Mouse (Mus musculus) left cerebral cortex, postnatal 36 days (tissue): ENCODE measurements around the gene Samm50. TPM values are rescaled to one million over a fixed set of nuclear protein-coding genes. Genes with fewer than 3 reads are reported as not detected.

ENCODE experiments used
- DNase-seq, 2 experiments: peaks; one replicate each; pipeline ENCODE4 v3.0.0; 2021 to 2022; ENCODE audit warnings: low spot score in 2 of 2, mixed read lengths in 1 of 2
- intact Hi-C: fragments of 180-260 bp; cut with DNase I; formaldehyde crosslinking; loops from one replicate; pipeline ENCODE4 v1.15.1; 2025
- total RNA-seq, 2 experiments: library from RNA; stranded (reverse); gene quantifications; 2 replicates each; pipeline ENCODE4 v1.2.3; 2021

Gene Samm50
- total RNA-seq, 2 experiments from 2014 or later: 95.0 to 106 TPM

- intact Hi-C loops: no loop called here
- no peak for DNase-seq
These were observed 17.7 kb downstream of the Samm50 start for GRCm38 (mm10) chr15:84209517-84210412.

DNA sequence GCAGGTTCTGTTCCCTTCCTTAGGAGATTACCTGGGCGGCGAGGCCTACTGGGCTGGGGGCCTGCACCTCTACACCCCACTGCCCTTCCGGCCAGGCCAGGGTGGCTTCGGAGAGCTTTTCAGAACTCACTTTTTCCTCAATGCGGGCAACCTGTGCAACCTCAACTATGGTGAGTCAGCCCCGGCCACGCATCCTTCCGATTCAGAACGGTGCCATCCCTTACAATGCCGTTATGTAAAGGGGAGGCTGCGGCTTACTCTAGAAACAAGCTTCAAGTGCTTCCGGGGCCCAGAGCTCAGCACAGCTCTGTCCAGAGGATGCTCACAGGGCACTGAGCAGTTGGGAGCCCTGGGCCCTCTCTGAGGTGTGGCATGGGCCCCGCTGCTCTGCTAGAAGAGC, 18.4 kb downstream of the Samm50 start:
- DNase-seq: no peak
- intact Hi-C loops: no loop called here

DNA sequence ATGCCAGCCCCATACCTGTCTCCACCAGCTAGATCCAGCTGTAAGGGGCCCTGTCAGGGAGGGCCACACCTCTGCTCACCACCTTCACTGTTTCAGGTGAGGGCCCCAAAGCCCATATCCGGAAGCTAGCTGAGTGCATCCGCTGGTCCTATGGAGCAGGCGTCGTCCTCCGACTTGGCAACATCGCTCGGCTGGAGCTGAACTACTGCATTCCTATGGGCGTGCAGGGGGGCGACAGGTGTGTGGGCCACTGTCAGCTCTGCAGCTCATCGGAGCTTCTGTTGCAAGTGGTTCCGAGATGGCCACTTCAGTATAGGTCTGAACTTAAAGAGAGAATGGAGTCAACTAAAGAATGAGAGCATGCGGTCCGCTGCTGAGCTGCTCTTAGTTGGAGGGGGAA, 18.9 kb downstream of the Samm50 start:
- intact Hi-C loops: no loop called here
- DNase-seq: no peak

DNA sequence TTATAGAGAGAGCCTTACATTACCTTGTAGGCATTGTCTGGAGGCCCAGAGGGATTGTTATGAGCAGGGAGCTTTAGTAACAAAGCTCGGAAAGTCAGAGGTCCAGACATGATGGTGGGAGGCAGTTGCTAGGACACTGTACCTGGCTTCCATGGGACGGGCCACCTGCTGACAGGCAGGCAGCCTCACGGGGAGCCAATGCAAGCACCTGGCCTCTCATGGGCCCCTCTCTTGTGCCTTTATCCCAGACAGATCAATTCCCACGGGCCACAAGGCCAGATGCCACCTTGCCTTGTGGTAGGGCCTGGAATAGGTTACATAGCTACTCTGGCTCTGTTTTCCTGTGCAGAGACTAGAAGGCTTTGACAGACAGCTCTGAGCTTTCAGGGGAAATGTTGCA, 19.5 kb downstream of the Samm50 start:
- intact Hi-C loops: no loop called here
- no peak for DNase-seq

GRCm38 (mm10) chr15:84212031-84212755, 20.2 kb downstream of the Samm50 start:
- DNase-seq: peak; percentile 81 to 86
- intact Hi-C loops: loop anchor here (2.0 kb wide), 2 partner anchors 403 to 419 kb away; no protein-coding TSS in a partner anchor

GRCm38 (mm10) chr15:84212756-84213105, 20.7 kb downstream of the Samm50 start:
- DNase-seq: no peak
- intact Hi-C loops: loop anchor here (2.0 kb wide), 2 partner anchors 402 to 418 kb away; no protein-coding TSS in a partner anchor

GRCm38 (mm10) chr15:84213162-84213739, 21.2 kb downstream of the Samm50 start:
- intact Hi-C loops: loop anchor here (2.0 kb wide), 2 partner anchors 402 to 418 kb away; no protein-coding TSS in a partner anchor
- DNase-seq: no peak

GRCm38 (mm10) chr15:84214476-84214875, 22.4 kb downstream of the Samm50 start:
- DNase-seq: no peak
- intact Hi-C loops: no loop called here

- intact Hi-C loops: no loop called here
These were observed 23.2 kb downstream of the Samm50 start for GRCm38 (mm10) chr15:84215273-84215672.

DNA sequence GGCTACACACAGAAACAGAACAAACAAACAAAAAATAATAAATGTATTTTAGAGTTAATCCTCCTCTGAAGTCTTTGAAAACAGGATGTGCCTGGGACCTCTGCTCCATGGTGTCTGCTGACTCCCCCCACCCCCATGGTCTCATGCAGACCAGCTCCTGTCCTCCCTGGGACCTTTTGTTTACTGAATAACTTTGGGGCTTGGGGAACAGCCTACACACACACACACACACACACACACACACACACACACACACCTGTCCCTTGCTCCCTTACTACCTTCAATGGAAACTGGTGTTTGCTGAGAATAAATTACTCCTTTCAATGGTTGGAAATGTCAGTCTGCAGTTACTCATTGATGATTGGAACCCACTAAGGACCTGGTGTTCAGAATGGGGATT, 24.0 kb downstream of the Samm50 start:
- intact Hi-C loops: no loop called here

More at GRCm38 (mm10) chr15:84215273-84215672, 23.2 kb downstream of the Samm50 start:
- no peak for DNase-seq

DNA sequence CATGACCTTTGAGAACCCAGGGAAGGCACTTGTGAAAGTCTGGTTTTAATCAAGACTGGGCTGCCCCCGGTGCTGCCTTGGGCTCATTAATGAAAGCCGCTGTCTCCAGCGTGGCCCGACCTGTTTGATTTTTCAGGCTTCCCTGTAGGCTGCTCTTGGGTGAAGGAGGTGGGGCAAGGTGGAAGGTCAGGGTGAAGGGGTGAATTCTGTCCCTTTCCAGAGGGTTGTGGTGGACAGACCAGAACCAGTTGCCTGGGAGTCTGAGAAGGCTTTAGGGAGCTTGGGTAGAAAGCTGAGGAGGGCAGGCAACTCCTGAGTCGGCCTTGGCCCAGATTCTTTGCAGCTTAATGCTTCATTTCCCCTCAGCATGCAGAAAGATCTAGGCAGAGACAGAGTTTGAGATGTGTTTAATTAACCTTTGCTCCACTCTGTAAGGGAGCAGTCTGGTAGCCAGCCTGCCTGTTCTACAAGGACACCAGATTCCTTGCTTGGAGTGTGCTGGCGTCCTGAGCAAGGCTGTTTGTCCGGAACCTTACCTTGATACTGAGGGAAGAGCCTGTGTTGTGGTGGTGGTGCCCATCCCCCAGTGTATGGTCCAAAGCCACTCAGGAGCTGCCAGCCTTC, 24.5 kb downstream of the Samm50 start:
- DNase-seq: no peak
- intact Hi-C loops: no loop called here

More for the DNA sequence above, 24.0 kb downstream of the Samm50 start:
- no peak for DNase-seq

DNA sequence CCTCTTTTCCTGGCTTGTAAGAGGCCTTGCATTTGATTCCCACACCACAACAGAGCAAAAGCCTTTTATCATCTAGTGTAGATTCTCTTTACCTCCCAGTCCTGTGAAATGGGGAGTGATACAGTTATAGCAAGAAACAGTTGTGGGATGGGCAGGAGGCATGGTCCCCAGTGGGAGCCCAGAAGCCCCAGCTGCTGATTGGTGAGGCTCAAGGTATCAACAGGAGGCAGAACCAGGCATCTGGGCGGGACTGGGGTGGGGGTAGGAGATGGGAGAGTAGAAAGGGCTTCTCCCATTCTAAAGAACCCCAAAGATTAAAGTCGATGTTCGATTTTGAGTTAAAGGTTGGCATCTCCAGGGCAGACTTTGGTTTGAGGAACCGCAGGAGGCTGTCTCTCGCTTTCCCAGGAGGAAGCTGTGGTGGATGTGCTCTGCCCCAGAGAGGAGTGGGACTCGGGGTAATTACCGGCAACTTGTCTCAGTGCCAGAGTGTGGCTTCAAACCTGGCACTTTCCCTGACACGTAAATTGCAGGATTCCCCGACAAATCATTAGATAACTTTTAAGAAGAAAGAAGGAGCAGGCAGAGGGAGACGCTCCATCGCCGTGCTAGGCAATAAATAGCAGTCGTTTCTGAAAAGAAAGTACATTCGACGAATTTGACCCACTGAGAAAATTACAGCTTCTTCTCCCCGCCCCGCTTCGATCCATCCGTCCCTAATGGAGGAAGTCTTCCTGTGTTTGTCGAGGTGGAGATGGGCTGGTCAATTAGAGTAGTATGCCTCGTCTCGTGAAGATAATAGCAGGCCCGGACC, 26.1 kb downstream of the Samm50 start:
- DNase-seq: no peak
- intact Hi-C loops: no loop called here

- no peak for DNase-seq
- intact Hi-C loops: no loop called here
These were observed 26.8 kb downstream of the Samm50 start for GRCm38 (mm10) chr15:84218783-84219271.

DNA sequence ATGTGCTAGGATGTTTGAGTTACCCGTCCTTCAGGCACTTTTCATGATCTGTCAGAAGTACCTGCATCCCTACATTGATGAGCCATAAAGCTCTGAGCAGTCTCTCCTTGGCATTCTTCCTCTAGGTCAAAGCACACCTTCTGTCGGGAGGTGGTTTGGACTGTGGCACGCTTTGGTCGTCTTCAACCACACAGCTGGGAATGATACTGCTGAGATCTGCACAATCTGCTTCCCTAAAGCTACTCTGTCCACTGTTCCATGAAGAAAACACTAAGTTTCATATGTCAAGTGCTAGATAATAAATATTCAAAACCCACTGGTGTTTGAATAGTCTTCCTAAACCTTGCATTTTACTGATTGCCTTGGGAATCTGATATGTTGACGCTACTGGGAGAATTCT, 29.5 kb downstream of the Samm50 start:
- DNase-seq: no peak
- intact Hi-C loops: no loop called here

- peak in 1 of 2 experiments; percentile 24 for DNase-seq
- intact Hi-C loops: no loop called here
These were observed 31.4 kb downstream of the Samm50 start for GRCm38 (mm10) chr15:84223423-84223822.

- intact Hi-C loops: no loop called here
- DNase-seq: no peak
These were observed 32.7 kb downstream of the Samm50 start for GRCm38 (mm10) chr15:84224779-84225178.

GRCm38 (mm10) chr15:84226918-84227317, 34.9 kb downstream of the Samm50 start:
- intact Hi-C loops: no loop called here
- no peak for DNase-seq

- DNase-seq: no peak
- intact Hi-C loops: no loop called here
These were observed 38.6 kb downstream of the Samm50 start for GRCm38 (mm10) chr15:84230661-84231060.
